Mouse (Mus musculus) heart, adult 11 months (tissue): ENCODE data around the gene Etfa.

ENCODE experiments used
- DNase-seq: peaks from one replicate; pipeline ENCODE4 v3.0.0; 2022

The Etfa gene

GRCm38 (mm10) chr9:55510651-55511235 lies 1.3 kb downstream of the Etfa start:
- peak; percentile 82 for DNase-seq

- peak; percentile 25 for DNase-seq
Measured at GRCm38 (mm10) chr9:55509731-55510130, 2.3 kb downstream of the Etfa start.

DNA sequence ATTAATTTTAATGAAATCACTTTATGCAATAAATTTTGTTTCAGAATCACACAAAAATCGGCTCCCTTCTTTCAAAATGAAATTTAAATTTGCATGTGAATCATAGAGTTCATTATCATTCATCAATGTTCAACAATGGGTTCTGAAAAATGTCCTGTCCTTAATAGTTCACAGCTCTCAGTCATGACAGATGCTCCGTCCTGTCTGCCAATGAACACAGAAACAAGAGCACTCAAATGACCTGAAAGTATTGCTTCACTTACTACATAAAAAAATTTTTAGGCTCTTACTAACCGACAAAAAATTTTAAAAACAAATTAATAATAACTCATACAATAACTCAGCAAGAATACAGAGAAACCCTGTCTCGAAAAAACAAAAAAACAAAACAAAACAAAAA lies 3.3 kb downstream of the Etfa start:
- DNase-seq: peak; percentile 89

GRCm38 (mm10) chr9:55507922-55508321 lies 4.1 kb downstream of the Etfa start:
- peak; percentile 97 for DNase-seq

DNA sequence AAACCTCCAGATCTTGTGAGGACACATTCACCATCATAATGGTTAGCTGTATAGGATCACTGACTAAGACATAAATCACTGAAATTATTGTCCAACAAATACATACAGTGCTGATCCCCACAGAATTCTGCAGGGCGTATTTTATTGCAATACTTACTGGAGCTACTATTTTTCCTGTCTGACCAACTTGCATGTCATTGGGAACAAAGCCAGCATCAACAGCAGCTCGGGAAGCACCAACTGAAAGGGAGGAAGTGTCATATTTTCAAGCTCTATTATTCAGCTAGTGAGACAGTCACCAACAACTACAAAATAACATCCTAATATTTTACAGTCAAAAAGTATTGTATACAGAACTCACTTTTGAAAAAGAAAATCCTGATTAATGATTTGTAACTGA lies 29.9 kb downstream of the Etfa start:
- peak; percentile 86 for DNase-seq

DNA sequence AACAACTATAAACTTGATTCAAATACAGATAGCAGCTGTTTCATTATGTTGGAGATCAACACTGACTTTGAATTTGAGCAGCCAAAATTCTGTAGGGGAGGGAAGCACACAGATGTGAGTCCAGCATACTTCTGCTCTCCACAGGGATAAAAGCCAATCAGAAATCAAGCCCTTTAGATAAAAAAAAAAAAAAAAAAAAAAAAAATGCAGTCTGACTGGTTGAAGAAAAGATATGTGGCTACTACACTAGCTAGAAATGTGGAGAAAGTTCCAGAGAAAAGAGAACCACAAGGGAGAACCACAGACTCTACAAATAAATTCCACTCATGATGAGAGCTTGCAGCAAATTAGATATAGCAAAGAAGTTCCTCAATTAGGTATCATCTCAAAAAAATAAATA lies 33.3 kb downstream of the Etfa start:
- DNase-seq: no peak

GRCm38 (mm10) chr9:55476084-55476483 lies 36.0 kb downstream of the Etfa start:
- DNase-seq: peak; percentile 60

DNA sequence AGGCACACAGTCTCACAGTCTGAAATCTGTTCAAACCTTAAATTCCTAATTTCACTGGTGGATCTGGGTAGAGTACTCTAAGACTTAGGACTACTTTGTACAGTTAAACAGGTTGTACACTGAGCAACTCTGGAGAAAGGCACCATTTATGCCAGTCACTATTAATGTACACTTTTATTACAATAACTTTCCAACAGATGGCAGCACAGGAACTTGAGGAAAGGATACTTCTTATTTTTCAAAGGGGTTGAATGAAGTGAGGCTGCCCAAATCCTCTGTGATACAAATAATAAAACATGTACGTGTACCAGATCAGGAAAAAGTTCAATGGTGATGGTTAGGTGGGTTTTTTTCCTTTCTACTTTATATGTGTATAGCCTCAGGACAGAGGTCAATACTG lies 43.6 kb downstream of the Etfa start:
- no peak for DNase-seq

GRCm38 (mm10) chr9:55453366-55453765 lies 58.7 kb downstream of the Etfa start:
- DNase-seq: peak; percentile 78

DNA sequence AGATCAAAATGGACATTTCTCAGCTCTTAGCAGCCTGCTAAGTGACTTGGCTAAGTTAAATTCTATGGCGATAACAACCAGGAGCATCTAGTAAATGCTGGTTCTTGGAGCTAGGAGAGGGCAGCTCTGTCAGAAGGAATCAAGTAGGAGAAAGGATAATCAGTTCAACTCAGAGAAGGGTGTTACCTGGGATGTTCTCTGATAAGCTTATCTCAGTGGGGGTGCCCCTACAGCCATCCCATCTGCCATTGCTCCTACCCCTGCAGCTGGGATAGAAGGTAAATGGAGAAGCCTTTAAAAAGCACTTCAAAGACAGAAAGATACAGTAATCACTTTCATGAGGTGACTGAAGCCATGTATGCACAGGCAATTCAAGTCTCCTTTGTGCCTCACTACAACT lies 59.1 kb downstream of the Etfa start:
- peak; percentile 52 for DNase-seq

GRCm38 (mm10) chr9:55451426-55451825 lies 60.6 kb downstream of the Etfa start:
- DNase-seq: peak; percentile 87

DNA sequence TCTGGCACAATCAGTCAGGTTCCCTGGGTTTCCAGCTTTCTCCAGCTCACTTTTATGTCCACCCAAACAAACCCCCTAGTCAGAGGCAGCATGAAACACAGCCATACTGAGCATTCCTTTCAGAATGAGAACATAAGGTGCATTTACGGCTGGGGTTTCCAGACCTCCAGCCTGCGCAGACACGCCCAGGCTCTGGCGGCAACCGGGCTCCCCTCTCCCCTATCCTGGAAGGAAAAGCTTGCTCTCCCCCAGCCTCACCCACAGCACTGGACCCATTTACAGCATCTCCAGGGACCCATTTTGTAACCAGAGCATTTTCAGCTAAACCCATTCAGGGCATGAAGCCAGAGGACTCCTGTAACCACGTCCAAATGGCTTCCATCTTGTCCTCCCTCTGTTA lies 62.0 kb downstream of the Etfa start:
- peak; percentile 79 for DNase-seq

DNA sequence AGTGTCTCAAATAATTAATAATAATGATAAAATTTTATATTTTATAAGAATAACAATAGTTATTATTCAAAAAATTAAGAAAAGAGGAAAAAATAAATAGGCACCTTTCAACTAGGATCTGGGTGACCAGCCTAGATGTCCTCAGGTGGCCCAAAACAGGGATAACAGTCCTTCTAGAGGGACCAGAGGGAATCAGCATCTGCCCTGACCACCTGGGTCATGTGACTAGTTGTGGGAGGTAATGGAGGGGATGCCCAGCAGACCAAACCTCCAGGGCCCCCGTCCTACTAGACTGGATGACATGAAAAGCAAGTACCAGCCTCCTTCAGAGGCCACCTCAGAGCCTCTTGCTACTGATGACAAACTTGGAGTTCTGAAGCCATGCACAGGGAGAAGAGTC lies 62.9 kb downstream of the Etfa start:
- no peak for DNase-seq

- peak; percentile 54 for DNase-seq
Measured at GRCm38 (mm10) chr9:55447509-55447908, 64.5 kb downstream of the Etfa start.

DNA sequence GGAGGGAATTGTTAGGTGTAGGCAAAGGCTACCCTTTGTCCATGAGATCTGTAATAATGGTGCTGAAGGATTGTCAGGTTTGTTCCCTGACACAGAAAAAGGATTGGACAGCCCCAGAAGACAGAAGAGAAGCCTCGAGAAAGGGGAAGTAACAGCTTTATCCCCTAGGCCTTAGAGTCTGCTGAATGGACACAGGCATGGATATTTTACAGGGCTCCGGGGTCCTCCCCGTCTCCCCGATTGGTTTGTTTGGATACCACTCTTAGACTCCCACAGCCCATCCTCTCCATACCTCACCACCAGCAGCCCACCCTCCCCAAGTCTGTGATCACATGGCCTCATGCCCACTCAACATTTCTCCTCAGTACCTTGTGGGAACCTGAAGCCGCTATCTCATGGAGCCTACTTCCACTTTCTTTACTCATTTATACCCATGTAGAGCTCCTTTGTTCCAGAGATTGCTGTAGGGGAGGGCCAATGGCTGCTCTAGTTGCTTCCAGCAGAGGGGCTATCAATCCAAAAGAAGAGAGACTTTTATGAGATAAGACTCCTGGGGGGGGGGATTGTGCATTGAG lies 72.8 kb downstream of the Etfa start:
- peak; percentile 85 for DNase-seq

DNA sequence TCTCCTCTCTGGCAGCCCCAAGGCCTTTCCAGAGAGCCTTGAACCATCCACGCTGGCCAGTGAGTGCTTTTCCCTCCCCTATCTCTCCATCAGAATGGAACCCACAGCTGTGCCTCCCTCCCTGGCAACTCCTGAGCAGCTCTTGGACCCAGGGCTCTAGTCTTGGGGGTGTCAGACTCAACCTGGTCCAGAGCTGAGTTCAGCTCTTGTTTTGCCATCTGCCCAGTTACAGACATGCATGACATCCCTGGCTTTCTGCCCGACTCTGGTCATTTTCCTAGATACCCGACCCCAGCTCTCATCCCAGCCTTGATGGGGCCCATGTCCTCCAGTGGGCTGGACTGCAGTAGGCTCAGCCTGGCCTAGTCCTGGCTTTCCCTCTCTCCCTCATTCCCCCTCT lies 73.6 kb downstream of the Etfa start:
- peak; percentile 74 for DNase-seq

DNA sequence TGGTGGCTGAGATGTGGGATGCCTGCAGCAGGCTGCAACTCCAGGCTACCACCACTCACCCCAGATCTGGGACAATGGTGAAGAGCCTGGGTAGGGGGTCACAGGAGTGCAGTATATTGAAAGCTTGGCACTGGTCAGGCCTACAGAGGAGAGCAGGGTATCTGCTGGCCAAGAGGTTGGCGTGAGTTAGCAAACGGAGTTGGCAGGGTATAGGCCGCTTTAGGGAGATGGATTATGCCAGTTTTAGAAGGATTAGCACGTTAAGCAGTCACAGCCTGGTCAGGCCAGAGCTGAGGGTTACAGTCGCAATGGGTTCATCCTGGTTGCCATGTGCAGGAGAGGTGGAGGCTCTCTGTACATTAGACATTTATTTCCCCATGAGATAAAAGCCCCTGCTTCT lies 78.2 kb downstream of the Etfa start:
- DNase-seq: no peak

GRCm38 (mm10) chr9:55432306-55433289 lies 79.4 kb downstream of the Etfa start:
- DNase-seq: peak; percentile 87

- peak; percentile 86 for DNase-seq
Measured at GRCm38 (mm10) chr9:55430133-55430532, 81.9 kb downstream of the Etfa start.

- peak; percentile 93 for DNase-seq
Measured at GRCm38 (mm10) chr9:55429242-55429975, 82.6 kb downstream of the Etfa start.

- DNase-seq: no peak
Measured at GRCm38 (mm10) chr9:55425271-55425810, 86.7 kb downstream of the Etfa start.

GRCm38 (mm10) chr9:55423451-55424424 lies 88.3 kb downstream of the Etfa start:
- DNase-seq: no peak
